Mouse (Mus musculus) thymus, postnatal 36 days (tissue): ENCODE data around the gene Stx16.

Experiments used
- DNase-seq, 2 experiments: peaks; one replicate each; pipeline ENCODE4 v3.0.0; 2022; ENCODE audit warnings: mixed read lengths in 2 of 2

Gene Stx16

DNA sequence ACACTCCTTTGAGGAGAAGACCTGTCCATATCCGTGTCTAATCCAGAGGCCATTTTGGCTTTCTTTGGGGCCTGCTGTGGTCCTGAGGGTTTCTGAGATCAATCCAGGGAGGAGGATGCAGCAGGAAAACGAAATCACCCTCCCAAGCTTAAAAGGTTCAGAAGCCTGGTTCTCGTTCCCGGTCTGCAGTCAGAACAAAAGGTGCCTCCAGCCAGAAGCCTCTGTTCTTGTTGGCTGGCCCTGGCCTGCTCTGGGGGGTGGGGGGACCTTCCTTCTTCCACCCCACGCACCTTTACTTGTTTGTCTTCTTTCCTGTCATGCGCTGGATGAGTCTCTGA is 51.2 kb downstream of the Stx16 start:
- no peak for DNase-seq

DNA sequence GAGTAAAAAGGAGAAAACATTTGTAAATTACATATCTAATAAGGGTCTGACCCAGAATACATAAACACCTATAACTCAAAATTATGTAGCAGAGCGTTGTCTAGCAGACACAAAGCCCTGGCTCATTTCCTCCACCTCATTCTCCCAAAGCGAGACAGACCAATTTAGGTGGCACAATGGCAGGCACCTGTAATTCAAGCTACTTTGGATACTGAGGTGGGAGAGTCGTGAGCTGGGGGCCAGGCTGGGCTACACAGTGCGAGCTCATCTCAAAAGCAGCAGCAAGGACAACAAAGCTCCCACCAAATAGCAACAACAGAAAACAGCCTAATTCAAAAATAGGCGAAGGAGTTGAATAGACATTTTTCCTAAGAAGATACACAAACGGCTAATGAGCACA is 52.8 kb downstream of the Stx16 start:
- no peak for DNase-seq

DNA sequence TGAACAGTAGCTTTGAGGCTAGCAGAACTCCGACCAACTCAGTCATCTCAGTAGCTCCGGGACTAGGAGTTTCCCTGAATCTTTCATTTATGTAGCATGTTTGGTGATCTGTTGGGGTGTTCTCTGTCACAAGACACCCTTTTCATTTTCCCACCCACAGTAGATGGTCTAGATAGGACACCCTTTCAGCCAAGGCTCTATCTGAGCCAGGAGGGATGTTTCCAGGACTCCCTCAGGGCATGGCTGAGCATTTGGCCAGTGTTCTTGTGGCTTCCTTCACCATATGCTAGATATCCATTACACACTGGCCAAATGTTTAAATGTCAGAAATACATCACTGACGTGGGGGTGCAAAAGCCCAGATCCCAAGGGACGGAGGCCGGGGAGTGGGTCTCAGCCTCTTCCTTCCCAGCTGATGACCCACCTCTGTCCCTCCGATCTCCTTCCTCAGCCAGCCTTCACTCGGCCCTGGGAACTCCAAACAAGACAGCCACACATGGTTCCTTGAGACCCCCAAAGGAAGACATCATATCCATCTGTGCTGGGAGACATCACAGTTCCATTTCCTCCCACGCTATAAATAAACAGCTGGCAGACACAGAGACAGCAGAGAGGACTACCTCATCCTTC is 54.5 kb downstream of the Stx16 start:
- DNase-seq: no peak

DNA sequence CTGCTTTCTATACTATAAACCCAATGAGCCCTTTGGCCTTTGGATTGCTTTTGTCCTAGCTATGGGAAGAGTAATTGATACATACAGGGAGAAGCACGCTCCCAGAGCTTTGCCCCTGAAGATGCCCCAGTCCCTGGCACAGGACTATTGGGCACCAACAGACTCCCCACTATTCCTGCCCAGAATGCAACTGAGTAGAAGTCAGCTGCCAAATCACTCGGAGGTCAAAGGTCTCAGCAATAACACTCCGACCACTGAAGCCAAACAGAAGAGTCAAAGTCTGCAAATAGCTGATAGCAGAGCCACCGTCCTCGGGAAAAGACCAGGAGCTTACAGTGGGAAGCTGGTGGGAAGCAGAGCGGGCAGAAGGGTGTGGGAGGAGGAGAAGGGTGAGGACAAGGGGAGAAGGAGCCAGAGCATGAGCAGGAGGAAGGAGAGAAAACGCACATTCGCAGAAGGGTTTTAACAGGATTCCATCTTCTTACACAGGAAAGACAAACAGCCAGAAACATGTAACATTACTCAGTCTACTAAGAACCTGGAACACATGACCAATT is 56.4 kb downstream of the Stx16 start:
- DNase-seq: no peak
